Mouse (Mus musculus): ENCODE measurements around the gene Capn7.

The Capn7 gene

DNA sequence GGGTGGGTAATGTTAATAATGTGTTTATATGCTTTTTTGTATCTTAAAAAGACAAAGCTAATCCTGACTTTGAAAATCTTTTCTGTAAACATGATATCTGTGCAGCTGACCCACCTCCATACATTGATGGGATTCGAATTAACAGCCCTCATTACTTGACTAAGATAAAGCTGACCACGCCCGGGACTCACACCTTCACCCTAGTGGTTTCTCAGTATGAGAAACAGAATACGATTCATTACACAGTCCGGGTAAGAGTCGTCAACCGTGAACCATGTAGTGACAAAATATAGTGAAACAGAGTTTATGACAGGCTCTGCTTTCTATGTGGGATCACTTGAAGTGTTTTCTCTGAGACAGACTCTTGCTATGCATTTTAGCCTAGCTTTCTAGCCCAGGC lies 31.5 kb downstream of the Capn7 start:
- DNase-seq = no peak

DNA sequence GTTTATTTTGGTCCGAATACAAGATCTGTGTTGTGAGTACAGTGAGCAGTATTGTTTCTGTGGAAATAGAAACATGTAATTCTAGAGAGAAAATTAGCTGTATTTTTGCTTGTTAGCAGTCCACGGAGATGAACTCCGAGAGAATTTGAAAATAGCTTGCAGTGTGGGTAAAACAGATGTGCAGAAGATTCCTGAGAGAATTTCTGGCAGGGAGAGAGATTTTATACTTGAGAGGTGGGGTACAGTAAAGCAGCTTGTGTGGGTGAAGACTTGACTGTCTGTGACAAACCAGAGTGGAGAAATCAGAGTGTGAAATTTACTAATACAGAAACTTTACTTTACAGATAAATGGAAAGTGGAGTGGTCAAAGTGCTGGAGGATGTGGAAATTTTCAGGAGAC lies 32.9 kb downstream of the Capn7 start:
- DNase-seq = no peak

DNA sequence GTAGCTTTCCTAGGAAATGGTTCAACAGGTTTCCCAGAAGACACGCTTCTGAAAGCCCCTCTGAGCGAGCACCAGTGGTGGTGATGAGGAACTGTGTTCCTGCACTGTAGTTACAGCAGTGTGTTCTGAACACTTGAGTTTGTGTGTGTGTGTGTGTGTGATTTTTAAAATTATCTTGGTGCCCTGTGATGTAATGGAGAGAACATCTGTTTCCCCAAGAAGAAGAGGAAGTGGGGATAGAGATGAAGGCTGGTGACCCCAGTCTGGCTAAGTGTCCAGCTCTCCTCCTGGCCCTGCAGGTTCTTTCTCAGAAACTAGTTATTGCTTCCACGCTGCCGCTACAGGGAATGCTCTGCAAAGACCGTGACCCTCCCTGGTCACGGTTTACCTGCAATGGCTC lies 38.0 kb downstream of the Capn7 start:
- DNase-seq = no peak

DNA sequence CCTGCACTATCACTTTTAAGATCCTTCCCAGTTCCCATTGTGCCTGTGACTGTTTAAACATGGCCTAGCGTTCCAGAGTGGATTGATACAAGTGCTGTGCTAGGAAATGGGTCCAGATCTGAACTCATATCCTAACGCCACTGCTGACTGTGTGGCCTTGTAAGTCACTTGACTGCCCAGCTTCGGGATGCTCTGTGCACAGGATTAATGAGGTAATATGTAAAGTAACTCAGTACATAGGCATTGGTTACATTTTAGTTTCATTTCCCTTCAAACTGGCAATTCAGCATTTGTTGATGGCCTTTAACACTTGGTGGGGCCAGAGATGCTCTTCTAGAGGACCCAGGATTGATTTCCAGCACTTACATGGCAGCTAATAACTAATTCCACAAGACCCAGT lies 39.9 kb downstream of the Capn7 start:
- no peak for DNase-seq

DNA sequence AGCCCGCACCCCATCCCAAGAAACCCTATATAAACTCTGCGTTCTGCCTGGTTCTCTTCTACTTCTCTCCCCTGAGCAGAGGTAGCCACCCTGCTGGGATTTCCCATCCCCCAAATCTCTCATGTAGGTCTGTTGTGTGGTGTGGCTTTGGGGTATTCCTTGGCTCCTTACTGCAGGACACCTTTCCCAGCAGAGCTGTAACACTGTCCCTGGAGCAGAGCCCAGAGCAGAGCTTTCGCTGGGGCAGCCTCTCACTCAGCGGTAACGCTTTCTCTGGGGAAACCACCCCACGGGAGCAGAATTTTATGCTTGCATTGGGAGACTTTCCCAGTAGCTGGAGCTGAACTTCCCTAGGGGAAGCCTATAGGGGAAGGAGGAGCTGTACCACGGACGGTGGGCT lies 45.8 kb downstream of the Capn7 start:
- DNase-seq = no peak

DNA sequence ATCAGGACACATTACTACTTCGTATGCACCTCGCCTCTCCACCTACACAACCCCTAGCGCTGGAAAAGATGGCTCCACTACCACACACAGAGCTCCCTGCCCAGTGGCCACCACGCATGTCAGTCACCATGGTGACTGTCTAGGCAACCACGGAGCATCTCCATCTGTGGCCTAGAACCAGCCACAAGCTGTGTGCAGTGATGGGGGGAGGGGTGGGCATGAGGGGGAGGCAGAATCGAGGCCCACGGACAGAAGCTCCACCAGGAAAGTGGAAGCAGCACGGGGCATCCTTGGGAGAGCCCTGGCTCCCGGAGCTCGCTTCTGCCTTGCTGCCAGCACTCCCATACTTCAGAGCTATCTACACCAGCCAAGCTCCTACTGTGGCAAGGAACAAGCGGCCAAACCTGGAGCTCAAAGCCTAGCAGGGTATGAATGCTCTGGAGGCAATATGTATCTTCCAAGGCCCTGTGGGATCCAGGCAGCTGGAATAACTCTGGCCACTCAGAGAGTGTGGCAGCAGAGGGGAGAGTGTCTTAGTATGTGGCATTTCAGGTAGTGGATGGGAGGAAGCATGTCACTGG lies 47.1 kb downstream of the Capn7 start:
- no peak for DNase-seq

DNA sequence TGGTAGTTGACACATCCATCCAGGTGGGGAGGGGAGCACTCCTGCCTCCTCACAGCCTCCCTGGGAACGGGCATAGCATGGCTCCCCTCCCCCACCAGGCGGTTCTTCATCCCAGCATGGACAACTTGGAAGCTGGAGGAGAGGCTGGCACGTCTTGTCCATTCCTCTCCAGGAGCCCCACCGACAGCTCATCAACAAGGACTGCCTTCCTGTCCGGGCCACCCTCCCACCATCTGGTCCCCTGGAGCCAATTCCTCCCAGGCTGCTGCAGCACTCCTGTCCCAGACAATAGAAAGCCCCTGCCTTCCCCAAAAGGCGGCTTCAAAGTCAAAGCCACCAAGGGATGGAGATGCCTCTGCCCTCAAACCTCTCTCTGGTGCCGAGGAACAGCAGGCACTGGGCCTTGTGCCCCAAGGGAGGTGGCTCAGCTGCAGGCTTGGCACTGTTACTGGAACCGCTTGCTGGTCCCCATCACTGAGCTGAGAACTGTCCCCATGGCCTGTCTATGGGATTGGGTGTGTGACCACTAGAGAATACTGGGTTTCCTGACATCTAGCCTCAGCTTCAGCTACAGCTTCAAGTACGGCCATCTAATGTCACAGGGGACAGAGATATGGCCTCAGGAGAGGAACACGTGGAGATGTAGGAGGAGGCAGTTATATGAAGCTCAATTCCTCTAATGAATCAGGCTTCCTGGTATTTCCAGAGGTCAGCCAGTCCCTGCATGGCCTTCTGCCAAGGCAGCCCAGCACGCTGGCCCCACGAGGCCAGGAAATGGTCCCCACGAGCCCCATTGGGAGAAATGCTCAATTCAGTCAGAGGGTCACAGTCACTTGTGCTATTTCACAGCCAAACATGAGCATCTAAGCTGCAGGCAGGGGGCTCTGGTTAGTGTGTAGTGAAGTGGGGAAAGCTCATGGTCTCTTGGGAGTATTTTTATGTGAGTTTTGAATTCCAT lies 48.2 kb downstream of the Capn7 start:
- DNase-seq = peak; percentile 74

DNA sequence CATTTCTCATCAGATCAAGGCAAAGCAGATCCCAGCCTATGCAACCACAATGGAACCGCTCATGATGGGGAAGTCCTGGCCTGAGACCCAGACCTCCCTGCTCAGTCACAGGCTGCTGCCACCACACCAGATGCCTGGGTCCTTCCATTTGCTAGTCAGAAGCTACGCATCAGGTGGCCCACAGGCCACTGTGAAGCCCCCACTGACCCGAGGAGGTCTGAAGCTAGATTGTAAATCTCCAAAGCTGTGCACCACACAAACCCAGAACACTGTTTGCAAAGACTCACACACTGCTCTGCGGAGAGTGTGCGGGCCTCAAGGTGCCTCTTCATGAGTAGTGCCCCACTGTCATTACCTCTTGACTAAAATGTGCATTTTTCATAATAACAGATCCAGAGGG lies 49.0 kb downstream of the Capn7 start:
- no peak for DNase-seq

DNA sequence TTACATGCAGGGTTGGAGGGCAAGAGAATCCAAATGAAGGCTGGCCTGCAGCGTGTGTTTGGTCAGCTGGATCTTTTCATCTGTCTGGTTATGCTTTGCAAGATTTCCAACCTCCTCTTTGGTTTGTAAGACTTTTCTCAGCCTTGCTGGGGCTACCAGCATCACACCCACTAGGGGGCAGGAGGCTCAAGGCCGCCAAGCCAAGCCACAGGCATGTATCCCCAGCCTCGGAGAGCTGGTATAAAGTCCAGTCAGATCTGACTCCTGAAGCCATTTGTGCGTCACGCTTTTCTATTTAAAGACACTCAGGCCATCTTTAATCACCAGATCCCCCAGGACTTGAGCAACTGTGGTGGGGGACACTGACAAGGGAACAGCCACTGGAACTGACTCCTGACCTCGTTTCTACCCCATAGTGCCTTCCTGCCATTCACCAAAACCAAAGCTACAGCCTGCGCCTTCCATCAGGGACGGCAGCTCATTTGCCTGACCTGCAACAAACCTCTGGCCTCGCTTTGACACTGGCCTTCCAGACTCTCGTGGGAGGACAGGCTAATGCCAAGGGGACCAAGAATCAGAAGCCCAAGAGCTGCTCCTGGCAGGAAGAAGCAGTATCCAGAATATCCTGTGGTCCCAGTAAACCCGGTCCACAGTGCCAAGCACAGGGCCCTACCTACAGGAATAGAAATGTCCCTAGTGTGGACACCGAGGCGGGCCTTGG lies 49.7 kb downstream of the Capn7 start:
- peak; percentile 83 for DNase-seq

DNA sequence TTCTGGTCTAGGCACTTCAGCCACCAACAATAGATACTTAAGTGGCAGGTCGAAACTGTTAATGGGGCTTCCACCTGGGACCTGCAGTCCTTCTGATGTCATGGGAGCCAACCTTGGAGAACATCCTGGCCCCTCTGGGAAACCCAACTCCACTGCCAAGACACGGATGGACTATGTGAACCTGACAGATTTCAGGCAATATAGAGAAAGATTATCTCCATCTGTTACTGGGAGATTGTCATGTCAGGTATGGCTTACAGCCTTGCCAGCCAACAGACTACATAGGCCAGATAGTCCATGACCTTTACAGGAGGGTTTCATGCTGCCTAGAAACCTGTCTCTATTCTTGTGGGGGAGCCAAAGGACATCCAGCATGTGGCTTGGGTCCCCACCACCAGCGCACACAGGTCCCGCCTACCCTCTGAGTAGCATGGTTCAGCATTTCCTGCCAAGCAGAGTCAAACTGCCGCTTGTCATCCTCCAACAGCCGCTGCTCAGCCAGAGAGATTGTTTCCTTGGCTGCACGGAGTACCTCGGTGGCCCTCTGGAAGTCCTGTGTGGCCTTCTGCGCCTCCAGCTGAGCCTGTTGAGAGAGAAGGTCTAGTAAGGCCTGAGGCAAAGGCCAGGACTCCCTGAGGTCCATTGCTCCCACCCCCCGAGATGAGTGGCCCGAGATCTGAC lies 51.0 kb downstream of the Capn7 start:
- DNase-seq = no peak

DNA sequence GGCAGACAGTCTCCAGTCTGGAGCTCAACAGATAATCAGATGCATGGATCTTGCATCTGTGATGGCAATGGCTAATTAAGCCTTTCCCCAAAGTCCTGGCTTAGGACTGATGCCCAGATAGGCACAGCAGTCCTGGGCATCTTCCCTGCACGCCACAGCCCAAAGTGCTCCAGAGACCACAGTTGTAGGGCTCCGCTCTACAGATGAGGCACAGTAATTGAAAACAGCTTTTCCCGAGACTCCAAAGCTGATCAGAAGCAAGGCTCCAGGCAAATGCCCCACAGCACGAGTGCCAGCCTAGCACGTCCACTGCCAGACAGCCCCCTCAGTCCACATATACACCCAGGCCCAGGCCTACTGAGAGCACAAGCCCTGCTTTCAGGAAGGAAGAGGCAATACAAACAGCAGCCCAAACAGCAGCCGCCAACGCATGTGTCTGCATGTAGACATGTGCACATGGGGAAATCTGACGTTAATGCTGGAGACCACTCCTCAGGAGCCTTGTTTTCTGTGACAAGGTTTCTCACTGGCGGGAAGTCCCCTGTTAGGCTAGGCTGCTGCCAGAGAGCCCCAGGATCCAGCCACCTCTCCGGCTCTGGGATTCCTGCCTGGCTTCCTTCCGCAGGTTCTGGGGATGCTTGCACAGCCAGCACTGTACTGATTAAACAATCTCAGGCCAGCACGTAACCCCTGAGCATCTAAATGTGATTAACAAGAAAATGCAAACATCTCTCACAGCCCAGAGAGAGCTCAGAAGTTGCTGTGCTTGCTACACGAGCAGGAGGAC lies 51.8 kb downstream of the Capn7 start:
- DNase-seq = no peak

DNA sequence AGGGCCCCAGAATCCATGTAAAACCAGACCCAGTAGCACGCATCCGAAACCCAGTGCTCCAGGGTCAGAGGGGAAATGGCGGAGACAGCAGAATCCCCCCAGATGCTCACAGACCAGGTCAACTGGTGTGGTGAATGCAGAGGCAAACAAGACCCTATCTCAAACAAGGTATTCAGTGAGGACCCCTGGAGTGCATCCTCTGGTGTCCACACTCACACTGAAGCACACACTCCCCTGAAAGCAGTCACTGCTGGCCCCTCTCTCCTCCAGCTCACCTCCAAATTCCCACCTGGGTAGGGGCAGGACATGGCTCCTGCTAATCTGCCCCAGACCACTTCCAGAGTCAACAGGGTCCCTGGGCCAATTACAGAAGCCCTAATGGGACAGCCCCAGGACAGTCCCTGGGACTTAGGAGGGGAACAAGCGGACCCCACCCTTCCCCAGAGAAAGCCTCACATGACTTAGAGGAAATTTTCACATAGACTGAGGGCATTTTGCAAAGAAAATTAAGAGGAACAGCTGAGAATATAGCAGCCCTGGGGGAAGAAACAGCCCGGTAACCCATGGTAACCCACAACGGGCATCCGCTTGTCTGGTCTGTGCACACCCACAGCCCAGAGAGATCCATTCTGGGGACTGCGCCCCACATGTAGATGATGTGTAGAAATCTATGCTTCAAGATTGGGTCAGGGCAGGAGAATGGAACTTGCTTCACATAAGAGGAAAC lies 53.1 kb downstream of the Capn7 start:
- no peak for DNase-seq

DNA sequence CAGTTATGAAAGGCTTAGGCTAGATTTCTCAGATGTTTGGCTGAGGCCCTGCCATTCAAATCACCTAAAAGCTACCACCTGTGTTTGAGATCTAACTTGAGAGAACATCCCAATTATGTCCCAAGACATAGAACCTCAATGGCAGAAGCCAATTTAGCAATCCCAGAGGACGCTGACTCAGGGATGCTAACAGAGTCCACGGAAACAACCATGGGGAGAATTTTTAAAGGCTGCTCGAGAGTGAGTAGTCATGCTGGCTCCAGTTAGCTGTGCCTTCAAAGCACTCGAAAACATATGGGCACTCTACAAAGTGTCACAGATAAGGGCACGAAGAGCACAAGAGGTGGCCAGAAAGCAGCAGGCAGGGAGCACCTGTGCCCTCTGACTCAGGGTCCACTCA lies 55.9 kb downstream of the Capn7 start:
- no peak for DNase-seq

DNA sequence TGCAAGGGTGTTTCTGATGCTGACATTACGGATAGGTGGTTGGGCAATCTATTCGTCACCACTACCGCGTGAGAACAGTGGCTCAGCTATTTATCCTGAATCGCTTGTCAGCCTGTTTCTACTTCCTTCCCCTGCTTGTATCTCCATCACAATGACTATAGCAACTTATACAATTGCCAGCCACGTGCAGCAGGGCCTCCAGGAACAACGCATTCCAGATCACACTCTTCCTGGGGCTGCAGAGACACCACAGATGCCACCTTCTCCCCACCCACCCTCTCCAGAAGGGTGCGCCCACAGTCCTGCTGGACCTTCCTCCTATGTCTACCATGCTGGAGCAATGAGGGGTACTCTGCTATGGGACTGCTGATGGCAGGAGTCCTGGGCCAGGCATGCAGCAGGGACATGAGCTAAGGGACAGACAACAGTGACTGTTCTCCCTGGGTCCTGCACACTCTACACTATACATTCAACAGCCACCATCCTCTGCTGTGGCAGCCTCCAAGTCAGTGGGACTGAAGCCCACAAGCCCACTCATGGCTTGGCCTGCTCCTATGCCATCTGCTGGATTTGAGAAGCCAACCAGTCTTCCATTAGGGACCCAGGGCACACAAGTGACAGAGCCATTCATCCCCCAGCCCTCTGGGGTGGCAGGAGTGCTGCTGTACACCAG lies 56.6 kb downstream of the Capn7 start:
- DNase-seq = no peak

DNA sequence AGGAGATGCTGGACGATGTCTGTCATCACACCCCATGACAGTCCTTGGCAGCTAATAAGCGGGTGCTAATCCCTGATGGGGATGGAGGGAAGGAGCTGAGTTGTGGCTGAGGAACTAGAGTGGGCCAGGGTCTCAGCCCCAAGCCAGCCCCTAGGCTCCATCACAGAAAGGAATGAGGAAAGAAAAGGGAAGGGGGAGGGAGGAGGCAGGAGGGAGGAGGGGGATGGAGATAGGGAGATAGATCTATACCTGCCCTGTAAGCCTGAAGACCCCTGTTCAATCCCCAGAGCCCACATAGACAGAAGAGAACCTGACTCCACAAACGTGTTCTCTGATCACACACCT lies 57.1 kb downstream of the Capn7 start:
- no peak for DNase-seq

DNA sequence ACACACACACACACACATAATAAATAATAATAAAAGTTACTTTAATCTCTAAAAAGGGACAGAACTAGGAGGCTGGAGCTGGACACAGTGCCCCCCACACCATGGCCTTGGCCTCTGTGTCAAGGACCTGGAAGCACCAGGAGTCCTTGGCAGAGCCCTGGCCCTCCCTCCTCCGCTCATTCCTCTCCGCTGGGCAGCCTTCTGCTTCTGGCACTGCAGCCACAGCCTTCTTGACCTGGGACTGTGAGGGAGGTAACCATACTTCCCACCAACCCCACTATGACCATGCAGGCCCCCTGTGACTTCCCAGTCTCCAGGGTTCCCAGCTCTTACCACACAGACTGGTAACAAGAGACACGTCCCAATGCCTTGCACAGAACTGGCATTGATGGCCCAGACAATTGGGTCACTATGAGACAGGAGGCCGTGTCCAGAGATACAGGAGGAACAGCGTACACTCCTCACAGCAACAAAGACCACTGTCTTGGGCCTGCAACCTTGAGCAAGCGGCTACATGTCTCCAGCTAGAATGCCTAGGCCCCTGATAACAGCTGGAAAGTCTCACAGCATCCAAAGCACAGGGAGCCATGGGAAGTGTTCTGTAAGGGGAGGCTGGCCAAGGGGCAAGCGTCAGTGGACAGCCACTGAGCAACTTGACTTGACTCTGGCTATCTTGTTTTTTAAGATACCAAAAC lies 57.6 kb downstream of the Capn7 start:
- no peak for DNase-seq

DNA sequence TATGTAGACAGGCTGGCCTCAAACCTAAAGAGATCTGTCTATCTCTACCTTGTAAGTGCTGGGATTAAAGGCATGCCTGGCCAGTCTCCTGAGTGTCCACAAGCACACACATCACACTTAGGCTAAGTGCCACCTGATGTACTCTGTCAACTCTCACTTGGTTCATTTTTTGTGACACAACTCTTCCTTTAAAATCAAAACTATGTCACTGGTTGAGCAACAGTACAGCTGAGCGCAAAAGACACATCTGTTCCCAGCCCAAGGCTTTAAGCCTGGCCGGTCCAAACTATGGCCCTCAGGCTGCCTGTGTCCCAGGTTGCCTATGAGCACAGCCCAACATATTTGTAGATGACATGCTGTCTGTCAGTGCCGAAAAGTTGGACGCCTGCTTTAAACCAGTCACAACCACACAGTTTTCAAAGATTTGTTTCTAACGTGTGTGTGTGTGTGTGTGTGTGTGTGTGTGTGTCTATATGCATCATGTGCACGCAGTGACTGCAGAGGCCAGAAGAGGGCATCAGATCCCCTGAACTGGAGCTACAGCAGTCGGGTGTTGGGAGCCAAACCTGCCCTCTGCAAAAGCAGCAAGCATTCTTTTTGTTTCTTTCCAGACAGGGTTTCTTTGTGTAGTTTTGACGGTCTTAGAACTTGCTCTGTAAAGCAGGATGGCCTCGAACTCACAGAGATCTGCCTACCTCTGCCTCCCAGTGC lies 58.5 kb downstream of the Capn7 start:
- DNase-seq = no peak

DNA sequence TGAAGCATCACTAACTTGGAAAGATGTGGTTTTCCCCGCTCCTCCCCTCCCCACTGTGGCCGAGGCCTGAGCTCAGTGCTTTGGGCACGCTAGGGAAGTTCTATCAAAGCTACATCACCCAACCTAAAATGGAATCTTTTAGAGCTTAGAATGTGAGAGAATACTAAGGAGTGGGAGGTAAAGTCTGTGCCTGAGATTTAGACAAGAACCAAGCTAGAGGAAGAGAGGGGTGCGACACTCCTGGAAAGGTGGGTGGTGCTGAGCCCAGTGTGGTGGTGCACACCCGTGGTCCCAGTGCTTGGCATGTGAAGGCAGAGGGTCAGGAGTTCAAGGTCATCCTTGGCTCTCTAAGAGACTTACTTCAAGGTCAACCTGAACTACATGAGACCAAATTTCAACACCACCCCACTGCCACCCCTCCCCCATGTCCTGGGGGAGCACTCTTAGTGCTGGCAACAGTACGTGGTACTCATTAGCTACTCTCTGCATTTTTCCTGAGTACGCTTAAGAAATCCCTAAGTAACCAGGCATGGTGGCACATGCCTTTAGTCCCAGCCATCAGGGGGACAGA lies 59.3 kb downstream of the Capn7 start:
- no peak for DNase-seq

DNA sequence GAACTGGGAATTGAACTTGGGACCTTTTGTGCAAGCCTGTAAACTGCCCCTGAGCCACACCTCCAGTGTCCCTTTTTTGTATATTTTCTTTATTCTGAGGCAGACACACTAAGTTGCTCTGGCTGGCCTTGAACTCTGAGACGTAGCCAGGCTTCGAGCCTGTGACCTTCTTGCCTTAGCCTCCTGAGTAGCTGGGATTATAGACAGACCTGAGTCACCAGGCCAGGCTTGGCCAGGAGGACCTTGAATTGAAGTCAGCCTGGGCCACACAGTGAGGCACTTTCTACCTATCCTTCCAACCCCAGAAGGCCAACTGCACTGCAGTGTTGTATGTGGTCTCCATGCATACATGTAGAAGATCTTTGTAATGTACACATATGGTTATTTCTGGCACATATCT lies 60.0 kb downstream of the Capn7 start:
- no peak for DNase-seq

DNA sequence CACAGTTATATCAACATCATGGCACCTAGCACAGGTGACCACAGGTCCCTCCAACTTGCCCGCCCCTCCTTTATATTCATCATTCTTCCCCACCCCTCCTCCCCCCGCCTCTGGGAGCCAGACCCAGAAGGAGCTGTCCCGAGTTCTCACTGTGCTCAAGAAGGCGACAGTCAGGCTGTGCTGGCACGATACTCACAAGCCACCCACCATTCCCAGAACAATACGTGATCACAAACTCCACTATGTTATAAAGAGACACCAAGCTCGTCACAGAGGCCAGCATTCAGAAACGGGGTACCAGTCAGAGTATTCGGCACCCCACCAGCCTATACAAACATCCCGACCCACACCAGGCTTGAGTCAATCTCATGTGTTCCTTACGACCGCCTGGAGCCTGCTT lies 60.9 kb downstream of the Capn7 start:
- DNase-seq = no peak
